Mouse (Mus musculus) neural tube, embryonic 12.5 days (tissue): Measurements from ENCODE around the gene Lrrtm3. TPM values are rescaled to one million over a fixed set of nuclear protein-coding genes. Genes with fewer than 3 reads are reported as not detected.

Experiments
- ATAC-seq: fragments of 200-750 bp; cut with Nextera tagmentation; 2 replicates; pipeline ENCODE4 v1.8.0; 2017; ENCODE audit warnings: low read depth, mild to moderate bottlenecking, moderate TSS enrichment, moderate library complexity; ENCODE audit not compliant: low FRiP score
- H3K27ac ChIP-seq: fragments of 300-500 bp; sonication (generic); 2 replicates; pipeline ENCODE4 v1.5.1; 2016
- H3K27me3 ChIP-seq: fragments of 300-500 bp; sonication (generic); replicated peaks from 2 replicates; pipeline ENCODE4 v1.6.1; 2016; ENCODE audit warnings: mild to moderate bottlenecking
- H3K36me3 ChIP-seq: fragments of 300-500 bp; sonication (generic); 2 replicates; pipeline ENCODE4 v1.6.1; 2016; ENCODE audit warnings: mild to moderate bottlenecking
- H3K4me1 ChIP-seq: fragments of 300-500 bp; sonication (generic); 2 replicates; pipeline ENCODE4 v1.6.1; 2016
- H3K4me2 ChIP-seq: fragments of 300-500 bp; sonication (generic); replicated peaks from 2 replicates; pipeline ENCODE4 v1.6.1; 2016; ENCODE audit warnings: mild to moderate bottlenecking
- H3K4me3 ChIP-seq: fragments of 300-500 bp; sonication (generic); 2 replicates; pipeline ENCODE4 v1.5.1; 2016
- H3K9ac ChIP-seq: fragments of 300-500 bp; sonication (generic); 2 replicates; pipeline ENCODE4 v1.6.1; 2016; ENCODE audit warnings: mild to moderate bottlenecking
- H3K9me3 ChIP-seq: fragments of 300-500 bp; sonication (generic); 2 replicates; pipeline ENCODE4 v1.6.1; 2016; ENCODE audit warnings: mild to moderate bottlenecking
- WGBS: fragments of 180-500 bp; shearing (Covaris S2); methylation state at CpG from one replicate; pipeline ENCODE4 v1.1.7; 2016; 5-methylcytosine and 5-hydroxymethylcytosine counted together
- polyA plus RNA-seq: library from polyadenylated mRNA; unstranded; fragments of >200 nt; fragmentation: Nextera tagmentation; extraction: Ambion mirVana; gene quantifications from 2 replicates; pipeline ENCODE4 v1.2.1, GENCODE M21; 2016

Gene Lrrtm3
- polyA plus RNA-seq, 1 experiment from 2014 or later, result 12.8 TPM

DNA sequence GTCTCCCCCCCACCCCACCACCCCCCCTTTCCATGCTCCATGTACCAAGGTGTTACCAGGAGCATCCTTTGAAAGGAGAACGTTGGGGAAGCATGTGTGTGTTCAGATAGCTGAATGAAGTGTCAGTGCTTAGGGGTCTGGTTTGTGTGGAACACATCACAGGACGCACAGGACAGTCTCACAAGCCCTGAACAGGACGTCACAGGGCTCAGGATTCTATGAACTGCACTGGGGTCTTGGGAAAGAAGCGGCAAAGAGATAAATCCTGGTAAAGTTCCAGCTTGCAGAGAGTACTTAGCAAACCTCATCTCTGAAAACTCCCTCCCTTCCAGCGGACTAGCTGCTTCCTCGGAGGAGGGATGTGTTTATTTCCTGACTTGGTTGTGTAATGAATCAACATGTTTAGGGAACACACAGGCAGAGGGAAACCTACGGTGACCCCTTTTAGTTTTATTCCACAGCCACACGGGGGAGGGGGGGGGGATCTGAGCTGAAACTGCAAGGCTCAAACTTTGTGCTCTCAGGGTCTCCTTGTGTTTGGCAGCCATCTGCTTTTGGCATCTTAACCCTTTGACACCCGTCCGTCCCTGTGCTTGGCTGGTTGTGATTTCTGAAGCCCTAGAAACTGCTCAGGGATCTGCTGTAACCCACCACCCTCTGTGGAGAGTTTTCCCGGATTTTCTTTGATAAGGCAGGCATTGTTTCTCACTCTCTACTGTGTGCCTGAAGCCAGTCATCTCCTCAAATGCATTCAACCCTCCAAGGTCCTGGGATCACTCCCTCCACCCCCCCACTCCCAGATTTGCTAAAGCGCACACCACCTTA lies 3.3 kb downstream of the Lrrtm3 start:
- H3K9me3 ChIP-seq, result no peaks in the 10 kb centered on the region
- peaks cover 22% of the 10 kb centered on the region; the same call in 1 of the 2 replicates for H3K4me1 ChIP-seq
- H3K36me3 ChIP-seq, result no peaks in the 10 kb centered on the region
- H3K27ac ChIP-seq, result no peak overlapping the region
- 0 out of 2 replicates have a peak overlapping the region, but pooled peaks have one; percentile 52 for H3K9ac ChIP-seq
- ATAC-seq, result no peak
- WGBS, result 5% methylated on average over 12 of the region's 12 CpGs
- H3K4me2 ChIP-seq, result peak overlapping the region; percentile 81
- H3K27me3 ChIP-seq, result peaks cover 8% of the 10 kb centered on the region
- peak overlapping the region; percentile 43 for H3K4me3 ChIP-seq

DNA sequence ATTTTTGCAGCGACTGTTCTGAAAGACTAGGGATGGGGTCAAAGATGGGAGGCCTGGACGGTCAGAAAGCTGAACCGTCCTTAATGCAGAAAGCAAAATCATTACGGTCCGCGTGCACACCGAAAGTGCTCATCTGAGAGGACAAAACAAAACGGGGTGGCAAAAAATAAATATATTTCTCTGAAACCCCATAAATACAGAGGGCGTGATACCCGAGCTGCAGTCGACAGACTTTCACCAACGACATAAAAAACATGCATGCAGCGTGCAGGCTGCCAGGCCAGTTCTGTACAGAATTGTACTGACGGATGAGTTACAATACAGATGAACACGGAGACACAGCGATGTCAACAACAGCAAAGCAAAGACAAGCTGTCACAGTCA lies 3.9 kb downstream of the Lrrtm3 start:
- no peak for ATAC-seq
- Histone ChIP-seq H3K4me1 (peaks cover 22% of the 10 kb centered on the region; the same call in 1 of the 2 replicates), H3K4me3 (peak overlapping the region; percentile 43), H3K36me3 (no peaks in the 10 kb centered on the region), H3K4me2 (peak overlapping the region; percentile 81), H3K9me3 (no peaks in the 10 kb centered on the region), H3K27me3 (peaks cover 8% of the 10 kb centered on the region), H3K27ac (no peak overlapping the region), H3K9ac (no peak overlapping the region)
- 59% methylated on average over 16 of the region's 16 CpGs for WGBS

DNA sequence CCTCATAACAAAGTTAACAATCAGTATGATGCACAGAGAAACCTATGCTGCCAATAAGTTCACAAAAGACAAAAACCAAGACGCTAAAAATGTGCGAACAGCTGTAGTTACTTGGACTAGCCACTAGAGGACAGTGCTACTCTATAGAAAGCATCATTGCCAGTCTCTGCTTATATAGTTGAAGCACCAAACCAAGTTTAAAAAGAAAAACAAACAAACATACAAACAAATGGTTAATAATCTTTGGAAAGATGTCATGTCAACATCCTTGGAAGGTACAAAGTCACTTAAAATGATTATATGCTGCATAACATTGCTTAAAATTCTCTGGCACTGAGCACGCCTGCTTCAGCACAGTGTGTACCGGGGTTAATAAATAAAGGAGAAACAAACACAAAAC lies 5.6 kb downstream of the Lrrtm3 start:
- H3K36me3 ChIP-seq, result no peaks in the 10 kb centered on the region
- H3K9ac ChIP-seq, result no peak overlapping the region
- H3K27me3 ChIP-seq, result peaks cover 8% of the 10 kb centered on the region
- no peak overlapping the region for H3K27ac ChIP-seq
- ATAC-seq, result no peak
- no peaks in the 10 kb centered on the region for H3K9me3 ChIP-seq
- 40% methylated on average over 4 of the region's 4 CpGs for WGBS
- 0 out of 2 replicates have a peak overlapping the region, but pooled peaks have one; percentile 40 for H3K4me2 ChIP-seq
- no peak overlapping the region for H3K4me3 ChIP-seq
- H3K4me1 ChIP-seq, result peaks cover 22% of the 10 kb centered on the region; the same call in 1 of the 2 replicates

DNA sequence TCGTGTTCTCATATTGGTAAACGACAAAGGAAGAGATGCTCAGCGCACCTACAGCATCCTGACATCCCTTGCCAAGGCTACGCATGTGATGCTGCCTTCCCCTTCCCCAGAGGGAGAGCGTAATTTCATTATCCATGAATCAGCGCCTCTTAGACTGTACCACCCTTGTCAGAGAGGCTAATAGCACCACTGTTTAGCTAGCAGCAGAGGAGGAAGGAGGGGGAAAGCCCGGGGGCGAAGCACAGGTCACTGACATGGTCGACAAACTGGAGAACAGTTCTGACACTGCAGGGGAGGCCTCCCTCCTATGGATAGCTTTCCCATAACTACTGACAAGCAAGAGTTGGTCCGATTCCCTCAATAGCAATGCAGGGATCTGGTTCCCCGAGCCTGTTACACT lies 6.3 kb downstream of the Lrrtm3 start:
- Histone ChIP-seq H3K4me2 (peak overlapping the region; percentile 44), H3K36me3 (no peaks in the 10 kb centered on the region), H3K4me1 (peaks cover 22% of the 10 kb centered on the region; the same call in 1 of the 2 replicates), H3K4me3 (no peak overlapping the region), H3K27me3 (peaks cover 5% of the 10 kb centered on the region), H3K9ac (no peak overlapping the region), H3K9me3 (no peaks in the 10 kb centered on the region), H3K27ac (no peak overlapping the region)
- WGBS, result 41% methylated on average over 11 of the region's 11 CpGs
- no peak for ATAC-seq

DNA sequence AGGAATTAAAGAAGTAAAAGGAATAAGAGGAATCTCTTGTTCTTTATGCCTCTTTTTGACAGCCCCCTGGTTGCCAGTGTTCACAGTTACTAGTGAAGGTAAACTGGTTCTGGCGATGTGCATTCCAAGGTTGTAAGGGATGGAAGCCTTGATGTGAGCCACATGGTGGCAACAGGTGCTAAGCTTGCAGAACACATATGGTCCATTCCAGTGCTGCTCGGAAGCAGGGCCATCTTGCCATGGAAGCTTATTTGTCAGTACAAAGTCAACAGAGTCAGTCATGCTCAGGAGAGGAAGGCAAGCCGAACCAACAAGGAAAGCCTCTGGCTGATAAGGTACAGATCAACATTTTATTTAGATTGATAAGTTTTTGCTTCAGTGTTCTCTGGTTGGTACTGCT lies 7.7 kb downstream of the Lrrtm3 start:
- Histone ChIP-seq H3K9me3 (no peaks in the 10 kb centered on the region), H3K36me3 (no peaks in the 10 kb centered on the region), H3K4me1 (peaks cover 12% of the 10 kb centered on the region; the same call in 1 of the 2 replicates), H3K4me3 (no peak overlapping the region), H3K27me3 (no peaks in the 10 kb centered on the region), H3K27ac (no peak overlapping the region), H3K4me2 (no peak overlapping the region), H3K9ac (no peak overlapping the region)
- no peak for ATAC-seq
- WGBS, result 81% methylated on average over 3 of the region's 3 CpGs

DNA sequence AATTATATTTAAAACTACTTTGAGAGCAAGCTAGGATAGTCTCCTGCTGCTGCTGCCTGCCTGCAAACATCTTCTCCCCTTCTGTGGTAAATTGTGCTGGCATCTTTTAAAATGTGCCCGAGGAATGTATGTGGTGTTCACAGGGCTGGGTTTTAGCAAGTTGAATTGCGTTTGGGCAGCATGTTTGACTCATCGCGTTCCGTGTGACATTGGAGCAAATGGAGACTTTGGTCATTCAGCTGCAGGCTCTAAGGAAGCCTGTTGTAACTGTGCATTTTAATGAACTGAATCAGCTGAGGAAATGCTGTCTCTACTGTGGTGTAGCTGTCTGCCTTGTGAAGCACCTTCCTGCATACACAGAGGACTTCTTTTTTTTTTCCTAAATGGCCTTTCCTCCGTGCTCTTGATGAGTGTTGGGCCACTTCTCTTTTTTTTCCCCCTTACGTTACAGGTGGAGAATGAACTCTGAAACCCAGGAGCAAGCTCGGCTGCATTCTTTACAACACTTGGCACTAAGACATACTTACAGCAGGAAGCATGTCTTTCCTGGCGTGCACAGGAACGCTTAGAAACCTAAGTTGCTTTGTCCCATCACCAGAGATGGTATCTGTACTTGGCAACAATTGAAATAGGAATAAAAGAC lies 13.5 kb downstream of the Lrrtm3 start:
- 0 out of 2 replicates have a peak overlapping the region, but pooled peaks have one; percentile 33 for H3K4me2 ChIP-seq
- ATAC-seq, result no peak
- H3K4me3 ChIP-seq, result no peak overlapping the region
- no peaks in the 10 kb centered on the region for H3K27me3 ChIP-seq
- H3K4me1 ChIP-seq, result peaks cover 15% of the 10 kb centered on the region
- no peak overlapping the region for H3K9ac ChIP-seq
- 55% methylated on average over 10 of the region's 10 CpGs for WGBS
- no peak overlapping the region for H3K27ac ChIP-seq
- no peaks in the 10 kb centered on the region for H3K9me3 ChIP-seq
- no peaks in the 10 kb centered on the region for H3K36me3 ChIP-seq

DNA sequence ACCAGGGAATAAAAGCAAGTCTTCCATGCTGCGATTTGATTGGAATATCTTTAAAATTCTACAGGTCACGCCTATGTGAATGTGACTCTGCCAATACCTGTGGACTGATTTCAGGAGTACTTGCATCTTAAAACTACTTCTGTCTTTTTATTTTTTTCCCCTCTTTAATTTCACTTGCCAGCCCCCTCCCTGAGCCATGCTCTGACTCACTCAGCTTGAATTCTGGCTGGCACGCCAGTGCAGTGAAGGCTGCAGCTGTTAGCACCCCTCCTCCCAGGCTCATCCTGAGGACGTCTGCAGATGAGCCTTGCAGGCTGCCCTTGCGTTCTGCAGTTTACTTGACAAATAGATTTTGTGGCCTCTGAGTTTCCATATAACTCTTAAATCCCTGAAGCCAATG lies 14.1 kb downstream of the Lrrtm3 start:
- ATAC-seq, result no peak

DNA sequence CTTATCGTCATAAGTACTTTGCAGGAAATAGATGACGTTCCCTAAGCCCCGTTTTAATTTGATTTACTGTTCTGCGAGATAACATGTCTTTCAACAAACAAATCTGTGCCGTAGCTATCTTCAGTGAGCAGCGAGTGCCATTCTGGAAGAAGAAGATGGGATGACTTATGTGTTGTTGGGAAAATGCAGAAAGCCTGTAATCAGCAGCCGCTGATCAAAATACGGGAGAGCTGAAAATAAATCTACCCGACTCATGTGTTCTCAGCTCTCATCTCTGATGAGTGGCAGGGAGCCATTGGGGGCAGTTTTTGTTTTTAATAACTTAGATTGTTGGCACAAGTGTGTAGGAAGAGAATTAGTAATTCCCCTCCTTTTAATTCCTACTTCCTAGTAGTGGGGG lies 26.4 kb downstream of the Lrrtm3 start:
- Histone ChIP-seq H3K9ac (no peak overlapping the region), H3K4me3 (no peak overlapping the region), H3K9me3 (no peaks in the 10 kb centered on the region), H3K27ac (no peak overlapping the region), H3K4me1 (no peaks in the 10 kb centered on the region), H3K36me3 (no peaks in the 10 kb centered on the region), H3K4me2 (no peak overlapping the region), H3K27me3 (no peaks in the 10 kb centered on the region)
- 87% methylated on average over 9 of the region's 9 CpGs for WGBS
- ATAC-seq, result no peak

More for the DNA sequence above, 14.1 kb downstream of the Lrrtm3 start:
- H3K27me3 ChIP-seq, result no peaks in the 10 kb centered on the region
- no peak overlapping the region for H3K27ac ChIP-seq
- no peaks in the 10 kb centered on the region for H3K36me3 ChIP-seq
- peaks cover 15% of the 10 kb centered on the region for H3K4me1 ChIP-seq
- H3K9ac ChIP-seq, result no peak overlapping the region
- WGBS, result 19% methylated on average over 5 of the region's 5 CpGs
- H3K4me2 ChIP-seq, result peak overlapping the region; percentile 33
- H3K4me3 ChIP-seq, result no peak overlapping the region
- no peaks in the 10 kb centered on the region for H3K9me3 ChIP-seq

DNA sequence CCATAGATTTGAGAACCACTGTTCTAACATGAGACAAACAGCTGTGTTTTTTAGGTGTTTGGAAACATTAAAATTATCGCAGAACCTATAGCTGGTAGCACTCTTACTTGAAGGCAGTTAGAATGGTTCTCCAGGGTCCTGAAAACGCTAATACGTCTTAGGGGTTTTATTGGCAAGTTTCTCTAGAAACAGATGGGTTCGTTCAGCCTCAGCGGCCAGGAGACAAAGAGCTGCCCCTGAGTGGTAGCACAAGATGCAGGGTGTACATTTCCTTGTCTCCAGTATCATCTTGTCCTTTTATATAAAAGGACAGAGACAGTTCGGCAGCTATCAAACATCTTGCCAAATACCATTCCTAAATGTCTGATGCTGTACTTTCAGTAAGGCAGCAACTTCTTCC lies 40.1 kb downstream of the Lrrtm3 start:
- Histone ChIP-seq H3K9ac (no peak overlapping the region), H3K27me3 (no peaks in the 10 kb centered on the region), H3K4me2 (no peak overlapping the region), H3K4me1 (no peaks in the 10 kb centered on the region), H3K9me3 (no peaks in the 10 kb centered on the region), H3K27ac (no peak overlapping the region), H3K4me3 (no peak overlapping the region), H3K36me3 (no peaks in the 10 kb centered on the region)
- 74% methylated on average over 6 of the region's 6 CpGs for WGBS
- no peak for ATAC-seq

DNA sequence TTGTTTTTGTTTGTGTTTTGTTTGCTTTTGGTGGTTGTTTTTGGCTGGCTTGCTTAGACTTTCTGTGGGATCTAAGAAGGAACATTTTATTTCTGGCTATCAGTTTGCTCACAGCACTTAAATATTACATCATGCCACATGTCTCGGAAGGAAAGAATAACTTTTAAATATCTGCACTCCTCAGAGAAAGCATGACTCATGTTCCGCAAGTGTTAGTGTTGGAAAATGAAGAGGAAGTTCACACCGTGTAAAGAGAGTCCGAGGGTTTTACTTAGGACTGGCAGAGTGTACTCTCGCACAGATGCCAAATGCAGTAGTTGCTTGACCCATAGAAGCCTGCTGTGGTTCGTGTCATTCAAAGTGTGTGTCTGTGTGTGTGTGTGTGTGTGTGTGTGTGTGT lies 40.9 kb downstream of the Lrrtm3 start:
- 85% methylated on average over 6 of the region's 6 CpGs for WGBS
- H3K9ac ChIP-seq, result no peak overlapping the region
- H3K4me1 ChIP-seq, result no peaks in the 10 kb centered on the region

DNA sequence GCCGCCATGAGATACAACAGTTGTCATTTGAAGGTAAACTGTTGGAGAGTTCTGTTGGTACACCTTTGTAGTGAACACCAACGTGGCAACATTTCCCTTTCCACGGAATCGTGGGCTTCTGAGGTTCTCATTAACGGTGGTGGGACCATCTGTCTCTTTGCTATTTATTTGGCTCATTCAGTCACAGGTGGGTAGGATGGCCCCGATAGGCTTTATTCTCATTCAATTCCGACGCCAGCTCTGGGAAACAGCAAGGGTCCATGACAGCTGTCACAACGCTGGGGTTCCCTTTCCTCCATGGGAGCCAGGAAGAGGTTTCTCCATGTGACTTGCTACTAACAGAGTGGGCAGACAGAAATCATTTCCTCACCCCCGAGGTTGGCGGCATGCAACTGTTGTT lies 48.2 kb downstream of the Lrrtm3 start:
- Histone ChIP-seq H3K4me3 (no peak overlapping the region), H3K4me2 (no peak overlapping the region), H3K36me3 (no peaks in the 10 kb centered on the region), H3K27me3 (no peaks in the 10 kb centered on the region), H3K9ac (no peak overlapping the region), H3K27ac (no peak overlapping the region), H3K4me1 (no peaks in the 10 kb centered on the region), H3K9me3 (no peaks in the 10 kb centered on the region)
- WGBS, result 73% methylated on average over 11 of the region's 11 CpGs
- ATAC-seq, result no peak

More for the DNA sequence above, 40.9 kb downstream of the Lrrtm3 start:
- Histone ChIP-seq H3K27me3 (no peaks in the 10 kb centered on the region), H3K36me3 (no peaks in the 10 kb centered on the region), H3K9me3 (no peaks in the 10 kb centered on the region), H3K27ac (no peak overlapping the region), H3K4me2 (no peak overlapping the region), H3K4me3 (no peak overlapping the region)
- no peak for ATAC-seq

DNA sequence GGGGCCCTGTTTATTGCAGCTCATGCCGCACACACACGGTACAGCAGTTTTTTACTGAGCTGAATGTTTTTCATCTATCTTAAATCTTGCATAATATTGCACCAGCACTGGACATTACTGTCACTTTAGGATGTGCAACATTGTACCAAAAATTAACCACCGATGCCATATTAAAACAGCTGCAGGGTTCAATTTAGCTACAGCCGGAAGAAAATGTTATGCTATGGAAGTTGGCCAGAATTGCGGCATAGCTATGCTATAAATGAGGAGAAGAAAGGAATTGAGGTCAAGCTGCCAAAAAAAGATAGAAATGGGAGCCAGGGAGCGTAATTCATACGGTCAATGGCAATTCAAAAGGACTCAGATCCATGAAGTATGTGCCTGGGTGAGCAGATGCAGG lies 48.9 kb downstream of the Lrrtm3 start:
- WGBS, result 89% methylated on average over 7 of the region's 7 CpGs

More for the DNA sequence above, 48.9 kb downstream of the Lrrtm3 start:
- Histone ChIP-seq H3K4me3 (no peak overlapping the region), H3K36me3 (no peaks in the 10 kb centered on the region), H3K27me3 (no peaks in the 10 kb centered on the region), H3K27ac (no peak overlapping the region), H3K9ac (no peak overlapping the region), H3K9me3 (no peaks in the 10 kb centered on the region), H3K4me2 (no peak overlapping the region), H3K4me1 (no peaks in the 10 kb centered on the region)
- ATAC-seq, result no peak
